Mouse (Mus musculus) CH12.LX (cell line): Measurements from ENCODE around the gene Sfxn2.

ENCODE experiments used
- BHLHE40 ChIP-seq: IDR thresholded peaks from 2 replicates; pipeline ENCODE4 v1.6.1; 2011; ENCODE audit warnings: mild to moderate bottlenecking, low read depth, low read length, improper control_type of control experiment
- CHD2 ChIP-seq: IDR thresholded peaks from 2 replicates; pipeline ENCODE4 v1.6.1; 2011; ENCODE audit warnings: low read length, improper control_type of control experiment
- CTCF ChIP-seq, 2 experiments: IDR thresholded peaks in 1 of 2; conservative IDR thresholded peaks in 1 of 2; 2 replicates each; pipeline ENCODE4 v1.5.1; 2011 to 2012; ENCODE audit warnings: low read depth in 2 of 2, low read length in 2 of 2, improper control_type of control experiment in 1 of 2, inconsistent platforms in 1 of 2, mild to moderate bottlenecking in 1 of 2, moderate library complexity in 1 of 2
- EP300 ChIP-seq: IDR thresholded peaks from 2 replicates; pipeline ENCODE4 v1.6.1; 2011; ENCODE audit warnings: low read length, improper control_type of control experiment
- HCFC1 ChIP-seq: IDR thresholded peaks from 2 replicates; pipeline ENCODE4 v1.6.1; 2012; ENCODE audit warnings: low read depth, mild to moderate bottlenecking, inconsistent platforms, low read length, improper control_type of control experiment
- JUN ChIP-seq: IDR thresholded peaks from 2 replicates; pipeline ENCODE4 v1.6.1; 2011; ENCODE audit warnings: low read depth, mild to moderate bottlenecking, low read length, improper control_type of control experiment, moderate library complexity; ENCODE audit not compliant: insufficient read depth
- MEF2A ChIP-seq: IDR thresholded peaks from 2 replicates; pipeline ENCODE4 v1.6.1; 2014; ENCODE audit warnings: low read depth, mild to moderate bottlenecking, inconsistent platforms, low read length, improper control_type of control experiment, borderline replicate concordance
- MYC ChIP-seq: IDR thresholded peaks from 2 replicates; pipeline ENCODE4 v1.6.1; 2011; ENCODE audit warnings: low read depth, mild to moderate bottlenecking, improper control_type of control experiment, low read length
- NELFE ChIP-seq: IDR thresholded peaks from 2 replicates; pipeline ENCODE4 v1.6.1; 2011; ENCODE audit warnings: low read depth, low read length, improper control_type of control experiment
- POLR2A ChIP-seq: IDR thresholded peaks from 2 replicates; pipeline ENCODE4 v1.6.1; 2011; ENCODE audit warnings: low read depth, mild to moderate bottlenecking, improper control_type of control experiment, low read length
- RAD21 ChIP-seq: IDR thresholded peaks from 2 replicates; pipeline ENCODE4 v1.6.1; 2011; ENCODE audit warnings: low read depth, mild to moderate bottlenecking, low read length, improper control_type of control experiment, moderate library complexity
- SIN3A ChIP-seq: IDR thresholded peaks from 2 replicates; pipeline ENCODE4 v1.6.1; 2012; ENCODE audit warnings: low read length, improper control_type of control experiment, inconsistent platforms
- TCF12 ChIP-seq: IDR thresholded peaks from 2 replicates; pipeline ENCODE4 v1.6.1; 2014; ENCODE audit warnings: low read depth, mild to moderate bottlenecking, inconsistent platforms, low read length, improper control_type of control experiment
- ZNF384 ChIP-seq: IDR thresholded peaks from 2 replicates; pipeline ENCODE4 v1.6.1; 2012; ENCODE audit warnings: low read depth, low read length, improper control_type of control experiment, inconsistent platforms

DNA sequence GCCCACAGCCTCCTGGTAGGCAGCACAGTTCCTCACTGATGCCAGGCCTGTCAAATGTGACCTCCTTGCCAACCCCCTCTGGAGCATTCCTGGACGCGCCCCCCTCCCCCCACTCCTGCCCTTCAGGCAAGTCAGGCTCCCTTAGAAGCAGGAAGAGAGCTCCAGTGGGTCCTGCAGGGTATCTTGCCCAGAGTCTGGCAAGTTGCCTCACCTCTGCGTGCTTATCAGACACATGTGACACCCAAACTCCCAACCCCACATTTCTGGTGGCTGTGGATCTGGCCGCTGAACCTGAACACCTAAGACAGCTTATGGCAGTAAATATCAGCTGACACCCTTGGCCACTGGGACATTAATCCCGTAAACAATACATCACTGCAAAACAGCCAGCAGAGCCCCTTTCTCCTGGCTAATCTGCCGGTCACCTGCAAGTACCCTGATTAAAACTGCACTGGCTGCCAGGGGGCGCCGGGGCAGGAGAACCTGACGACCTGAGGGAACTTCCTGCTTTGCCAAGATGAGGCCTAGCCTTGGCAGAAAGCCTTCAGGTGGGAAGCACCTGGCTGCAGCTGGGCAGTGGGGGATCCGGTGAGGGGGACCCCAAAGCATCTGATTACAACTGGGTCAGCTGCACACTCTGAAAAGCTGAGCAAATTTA lies 41.0 kb upstream of the Sfxn2 start:
- TF ChIP-seq EP300 (no peak), CTCF (conservative IDR thresholded peaks at IDR 0.05 in 1 of 2, IDR thresholded peaks at IDR 0.05 in 1 of 2; ENCODE audit: low read depth in 2 of 2, low read length in 2 of 2) (peak in 1 of 2 experiments; percentile 36; a peak in 2 of 4 replicates), ZNF384 (no peak), MEF2A (no peak), POLR2A (no peak), SIN3A (no peak), MYC (no peak), JUN (no peak), RAD21 (no peak), NELFE (no peak), HCFC1 (no peak; the same call in 1 of the 2 replicates), TCF12 (no peak), BHLHE40 (0 out of 2 replicates have a peak, but pooled peaks have one; percentile 19), CHD2 (no peak)
